Mouse (Mus musculus): Measurements from ENCODE around the gene Atp2b1. TPM values are rescaled to one million over a fixed set of nuclear protein-coding genes. Genes with fewer than 3 reads are reported as not detected.
"Not testable (repeated sequence)": the region's sequence is repeated elsewhere in the genome, so short reads cannot be mapped to it uniquely, and the experiment has no call there.

Atp2b1 gene
- polyA plus RNA-seq, 1 experiment from 2014 or later, result 176 TPM

DNA sequence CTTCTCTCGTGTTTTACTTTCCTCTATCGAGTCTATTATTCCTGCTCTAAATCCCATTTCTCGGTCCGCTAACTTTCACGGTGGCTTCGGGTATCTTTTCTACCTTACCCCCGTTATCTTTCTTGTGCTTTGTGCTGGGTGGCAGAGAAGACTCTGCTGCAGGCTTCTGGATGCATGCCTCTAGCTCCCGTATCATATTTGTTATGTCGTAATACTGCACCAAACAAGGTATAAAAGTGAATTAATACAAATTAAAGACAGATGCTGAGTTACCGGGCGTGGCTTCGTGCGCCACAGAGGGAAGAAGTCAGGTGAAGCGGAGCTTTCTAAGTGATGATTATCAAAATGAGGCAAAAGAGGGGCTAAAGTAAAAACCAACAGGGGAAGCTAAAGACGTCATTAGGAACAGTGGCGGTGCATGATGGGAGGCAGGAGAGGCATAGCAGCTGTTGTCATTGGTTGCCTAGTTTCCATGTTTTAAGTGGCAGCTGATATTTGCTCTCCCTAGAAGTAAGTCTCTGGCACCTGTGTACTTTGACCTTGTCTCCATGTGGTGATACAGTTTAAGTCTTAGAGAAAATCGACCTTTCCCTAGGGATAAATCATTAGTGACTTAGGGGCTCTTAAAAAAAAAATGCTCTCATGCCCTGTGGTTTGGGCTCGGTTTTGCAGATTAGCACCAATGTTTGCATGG lies 58.9 kb downstream of the Atp2b1 start:
- Histone ChIP-seq H3K4me1 (replicated peaks) (peaks cover 16% of the 10 kb centered on the region; the same call in 1 of the 2 replicates), H3K4me2 (replicated peaks) (no peak overlapping the region), H3K27me3 (replicated peaks) (no peaks in the 10 kb centered on the region), H3K9ac (no peak overlapping the region), H3K27ac (no peak overlapping the region), H3K36me3 (peaks cover 3% of the 10 kb centered on the region; the same call in 1 of the 2 replicates), H3K9me3 (no peaks in the 10 kb centered on the region), H3K4me3 (replicated peaks) (no peak overlapping the region)
- ATAC-seq, result peak; percentile 71; the same call in 1 of the 2 replicates
- 76% methylated on average over 18 of the region's 18 CpGs for WGBS

- peaks cover 18% of the 10 kb centered on the region for H3K4me1 ChIP-seq (replicated peaks)
- 81% methylated on average over 3 of the region's 3 CpGs for WGBS
- H3K9me3 ChIP-seq, result no peaks in the 10 kb centered on the region
- H3K9ac ChIP-seq, result no peak overlapping the region
- H3K4me2 ChIP-seq (replicated peaks), result no peak overlapping the region
- H3K36me3 ChIP-seq, result no peaks in the 10 kb centered on the region
- no peak for ATAC-seq
- H3K4me3 ChIP-seq (replicated peaks), result no peak overlapping the region
- no peak overlapping the region for H3K27ac ChIP-seq
- H3K27me3 ChIP-seq (replicated peaks), result no peaks in the 10 kb centered on the region
Measured at GRCm38 (mm10) chr10:98974645-98975044, 60.4 kb downstream of the Atp2b1 start.

DNA sequence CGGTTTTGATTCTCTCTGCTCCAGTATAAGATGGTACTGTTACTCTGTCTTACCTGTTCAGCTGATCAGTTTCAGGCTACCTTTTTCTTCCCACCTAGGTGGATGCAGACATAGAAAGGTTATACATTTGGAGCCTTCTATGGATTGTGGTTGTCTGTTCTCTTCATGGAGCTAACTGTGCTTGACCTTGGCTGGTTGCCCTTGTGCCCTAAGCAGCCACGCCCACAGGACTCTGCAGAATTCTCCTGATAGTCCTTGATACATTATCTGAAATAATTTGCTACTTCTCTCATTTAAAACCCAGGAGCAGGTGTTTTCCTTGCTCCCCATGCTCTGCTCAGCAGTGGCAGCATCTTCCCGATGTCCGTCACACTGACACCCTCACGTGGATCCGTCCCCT lies 61.4 kb downstream of the Atp2b1 start:
- 74% methylated on average over 6 of the region's 6 CpGs for WGBS
- H3K9me3 ChIP-seq, result no peaks in the 10 kb centered on the region
- H3K4me3 ChIP-seq (replicated peaks), result no peak overlapping the region
- peaks cover 18% of the 10 kb centered on the region for H3K4me1 ChIP-seq (replicated peaks)
- no peak overlapping the region for H3K9ac ChIP-seq
- no peaks in the 10 kb centered on the region for H3K36me3 ChIP-seq
- 0 out of 2 replicates have a peak overlapping the region, but pooled peaks have one; percentile 3 for H3K27ac ChIP-seq
- no peak overlapping the region for H3K4me2 ChIP-seq (replicated peaks)
- H3K27me3 ChIP-seq (replicated peaks), result no peaks in the 10 kb centered on the region
- ATAC-seq, result no peak

DNA sequence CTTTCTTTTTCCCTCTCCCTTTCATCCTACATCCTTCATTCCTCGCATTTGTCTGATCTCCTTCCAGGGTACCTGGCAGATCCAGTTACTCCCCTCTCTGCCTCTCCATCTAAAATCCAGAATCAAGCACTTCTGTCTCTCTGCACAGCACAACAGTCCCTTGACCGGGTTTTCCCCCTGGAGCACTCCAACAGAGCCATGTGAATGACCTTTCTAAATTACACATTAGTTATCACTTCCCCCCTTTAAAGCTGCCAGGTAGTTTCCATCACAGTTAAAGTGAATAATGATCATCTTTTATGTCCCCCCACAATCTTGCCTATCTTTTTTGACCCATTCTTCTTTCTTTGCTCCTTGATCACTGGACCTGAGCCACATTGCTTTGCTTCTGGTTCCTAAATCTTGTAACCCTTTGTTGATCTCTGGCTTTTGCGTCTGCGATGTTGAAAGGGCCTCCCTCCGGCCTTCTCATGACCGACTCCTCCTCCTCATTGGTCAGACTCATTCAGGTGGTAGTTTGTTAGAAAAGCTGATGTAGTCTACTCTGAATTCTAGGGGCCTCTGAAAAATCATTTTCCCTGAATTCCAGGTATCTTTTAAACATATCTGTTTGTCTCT lies 62.8 kb downstream of the Atp2b1 start:
- no peaks in the 10 kb centered on the region for H3K9me3 ChIP-seq
- H3K4me2 ChIP-seq (replicated peaks), result no peak overlapping the region
- peaks cover 18% of the 10 kb centered on the region for H3K4me1 ChIP-seq (replicated peaks)
- H3K27ac ChIP-seq, result no peak overlapping the region
- 51% methylated on average over 6 of the region's 6 CpGs for WGBS
- no peaks in the 10 kb centered on the region for H3K36me3 ChIP-seq
- H3K4me3 ChIP-seq (replicated peaks), result no peak overlapping the region
- no peak overlapping the region for H3K9ac ChIP-seq
- no peaks in the 10 kb centered on the region for H3K27me3 ChIP-seq (replicated peaks)
- ATAC-seq, result peak; percentile 13; the same call in 1 of the 2 replicates

DNA sequence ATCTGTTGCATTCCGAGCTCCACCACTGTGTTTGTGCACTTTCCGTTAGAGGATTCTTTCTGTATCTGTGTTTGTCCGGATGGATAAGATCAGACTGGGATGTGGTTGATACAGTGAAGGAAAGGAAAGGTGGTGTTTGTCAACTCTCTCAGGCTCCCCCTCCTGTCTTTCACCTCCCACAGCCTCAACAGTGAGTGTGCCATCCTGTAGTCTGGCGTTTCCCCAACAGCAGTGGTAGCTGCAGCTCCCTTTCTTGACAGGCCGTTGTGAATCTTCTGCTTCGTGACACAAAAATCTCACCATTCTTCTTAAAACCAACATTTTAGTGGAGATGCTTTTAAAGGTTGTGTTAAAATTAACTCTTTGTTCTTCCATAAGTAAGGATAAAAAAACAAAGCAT lies 64.6 kb downstream of the Atp2b1 start:
- WGBS, result 58% methylated on average over 6 of the region's 6 CpGs

GRCm38 (mm10) chr10:98979296-98979695 lies 65.1 kb downstream of the Atp2b1 start:
- WGBS, result 51% methylated on average over 7 of the region's 7 CpGs
- Histone ChIP-seq H3K9ac (no peak overlapping the region), H3K27me3 (replicated peaks) (no peaks in the 10 kb centered on the region), H3K27ac (no peak overlapping the region), H3K4me2 (replicated peaks) (no peak overlapping the region), H3K4me1 (replicated peaks) (peaks cover 18% of the 10 kb centered on the region), H3K36me3 (no peaks in the 10 kb centered on the region), H3K4me3 (replicated peaks) (no peak overlapping the region), H3K9me3 (no peaks in the 10 kb centered on the region)
- no peak for ATAC-seq

More for the DNA sequence above, 64.6 kb downstream of the Atp2b1 start:
- Histone ChIP-seq H3K27ac (no peak overlapping the region), H3K9me3 (no peaks in the 10 kb centered on the region), H3K4me2 (replicated peaks) (no peak overlapping the region), H3K4me1 (replicated peaks) (peaks cover 18% of the 10 kb centered on the region), H3K9ac (no peak overlapping the region), H3K4me3 (replicated peaks) (no peak overlapping the region), H3K36me3 (no peaks in the 10 kb centered on the region), H3K27me3 (replicated peaks) (no peaks in the 10 kb centered on the region)
- ATAC-seq, result no peak

GRCm38 (mm10) chr10:98979951-98980350 lies 65.7 kb downstream of the Atp2b1 start:
- H3K27me3 ChIP-seq (replicated peaks), result no peaks in the 10 kb centered on the region
- no peaks in the 10 kb centered on the region for H3K36me3 ChIP-seq
- no peak overlapping the region for H3K27ac ChIP-seq
- 81% methylated on average over 8 of the region's 8 CpGs for WGBS
- ATAC-seq, result no peak
- peaks cover 18% of the 10 kb centered on the region for H3K4me1 ChIP-seq (replicated peaks)
- H3K4me2 ChIP-seq (replicated peaks), result no peak overlapping the region
- H3K4me3 ChIP-seq (replicated peaks), result no peak overlapping the region
- no peaks in the 10 kb centered on the region for H3K9me3 ChIP-seq
- no peak overlapping the region for H3K9ac ChIP-seq

DNA sequence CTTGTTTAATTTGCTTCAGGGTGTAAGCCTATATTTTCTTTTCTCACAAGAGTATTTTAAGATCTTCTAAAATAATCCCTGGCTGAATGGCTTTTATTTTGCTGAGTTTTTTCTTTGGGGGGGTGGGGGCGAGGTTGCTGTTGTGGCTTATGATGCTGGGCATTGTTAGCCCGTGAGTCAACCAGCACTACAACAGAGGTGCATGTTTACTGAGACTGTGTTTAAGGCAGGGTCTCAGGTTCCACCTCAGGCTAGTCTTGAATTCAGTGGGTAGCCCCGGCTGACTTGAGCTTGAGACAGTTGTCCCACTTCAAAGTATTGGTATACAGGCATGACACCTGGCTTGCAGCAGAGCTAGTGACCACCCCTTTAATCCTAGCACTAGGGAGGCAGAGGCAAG lies 77.8 kb downstream of the Atp2b1 start:
- Histone ChIP-seq H3K4me1 (replicated peaks) (no peaks in the 10 kb centered on the region), H3K4me2 (replicated peaks) (no peak overlapping the region), H3K9me3 (no peaks in the 10 kb centered on the region), H3K27ac (no peak overlapping the region), H3K4me3 (replicated peaks) (no peak overlapping the region), H3K9ac (no peak overlapping the region), H3K36me3 (peaks cover 11% of the 10 kb centered on the region), H3K27me3 (replicated peaks) (no peaks in the 10 kb centered on the region)
- 82% methylated on average over 3 of the region's 3 CpGs for WGBS
- no peak for ATAC-seq

GRCm38 (mm10) chr10:98993186-98993585 lies 79.0 kb downstream of the Atp2b1 start:
- Histone ChIP-seq H3K9me3 (no peaks in the 10 kb centered on the region), H3K4me3 (replicated peaks) (no peak overlapping the region), H3K27me3 (replicated peaks) (no peaks in the 10 kb centered on the region), H3K36me3 (peaks cover 13% of the 10 kb centered on the region; the same call in 1 of the 2 replicates), H3K4me1 (replicated peaks) (no peaks in the 10 kb centered on the region), H3K27ac (no peak overlapping the region), H3K9ac (no peak overlapping the region), H3K4me2 (replicated peaks) (no peak overlapping the region)
- WGBS, result 86% methylated on average over 8 of the region's 8 CpGs
- ATAC-seq, result no peak

DNA sequence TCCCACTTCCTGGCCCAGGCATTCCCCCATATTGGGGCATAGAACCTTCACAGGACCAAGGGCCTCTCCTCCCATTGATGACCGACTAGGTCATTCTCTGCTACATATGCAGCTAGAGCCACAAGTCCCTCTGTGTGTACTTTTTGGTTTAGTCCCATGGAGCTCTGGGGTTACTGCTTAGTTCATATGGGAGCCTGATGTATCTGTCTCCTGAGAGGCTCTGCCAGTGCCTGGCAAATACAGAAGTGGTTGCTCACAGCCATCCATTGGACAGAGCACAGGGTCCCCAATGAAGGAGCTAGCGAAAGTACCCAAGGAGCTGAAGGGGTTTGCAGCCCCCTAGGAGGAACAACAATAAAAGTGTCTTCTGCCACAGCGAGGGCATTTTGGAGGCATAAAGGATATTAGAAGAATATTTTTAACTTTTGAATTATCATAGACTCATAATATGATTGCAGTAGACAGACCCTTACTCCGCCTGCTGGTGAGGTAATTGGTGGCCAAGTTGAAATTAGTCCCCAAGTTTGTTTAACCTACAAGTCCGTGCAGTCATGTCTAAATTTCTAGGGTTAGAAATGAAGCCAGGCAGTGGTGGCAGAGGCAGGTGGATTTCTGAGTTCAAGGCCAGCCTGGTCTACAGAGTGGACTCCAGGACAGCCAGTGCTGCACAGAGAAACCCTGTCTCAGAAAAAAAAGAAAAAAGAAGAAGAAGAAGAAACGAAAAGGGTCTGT lies 81.0 kb downstream of the Atp2b1 start:
- 88% methylated on average over 6 of the region's 6 CpGs for WGBS
- H3K4me3 ChIP-seq (replicated peaks); H3K4me2 ChIP-seq (replicated peaks); ATAC-seq; H3K9me3 ChIP-seq; H3K27ac ChIP-seq; H3K4me1 ChIP-seq (replicated peaks); H3K27me3 ChIP-seq (replicated peaks); H3K9ac ChIP-seq: not testable (repeated sequence)
- peaks cover 16% of the 10 kb centered on the region; the same call in 1 of the 2 replicates for H3K36me3 ChIP-seq

GRCm38 (mm10) chr10:99004866-99005265 lies 90.7 kb downstream of the Atp2b1 start:
- no peak overlapping the region for H3K4me2 ChIP-seq (replicated peaks)
- no peak overlapping the region for H3K9ac ChIP-seq
- no peaks in the 10 kb centered on the region for H3K9me3 ChIP-seq
- no peaks in the 10 kb centered on the region for H3K27me3 ChIP-seq (replicated peaks)
- 0 out of 2 replicates have a peak, but pooled peaks have one; percentile 20 for ATAC-seq
- peaks cover 17% of the 10 kb centered on the region for H3K36me3 ChIP-seq
- H3K4me1 ChIP-seq (replicated peaks), result no peaks in the 10 kb centered on the region
- no peak overlapping the region for H3K27ac ChIP-seq
- 73% methylated on average over 3 of the region's 3 CpGs for WGBS
- no peak overlapping the region for H3K4me3 ChIP-seq (replicated peaks)

DNA sequence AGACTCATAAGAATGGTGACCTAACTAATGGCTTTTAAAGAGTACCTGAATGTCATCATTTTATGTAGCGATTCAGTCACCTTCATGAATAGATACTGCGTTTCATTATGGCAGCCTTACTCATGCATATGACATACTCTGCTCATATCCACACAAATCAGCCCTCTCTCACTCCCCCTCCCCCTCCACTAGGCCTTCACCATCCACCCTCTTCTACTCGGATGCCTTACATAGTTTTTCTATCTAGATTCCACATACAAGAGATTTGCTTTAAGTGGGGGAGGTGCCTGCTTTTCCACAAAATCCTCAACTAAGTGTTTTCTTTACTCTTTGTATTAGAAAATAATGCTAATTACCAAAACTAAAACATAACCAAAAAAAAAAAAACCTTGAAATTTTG lies 96.9 kb downstream of the Atp2b1 start:
- Histone ChIP-seq H3K4me3 (replicated peaks) (no peak overlapping the region), H3K27me3 (replicated peaks) (no peaks in the 10 kb centered on the region), H3K9me3 (no peaks in the 10 kb centered on the region), H3K9ac (no peak overlapping the region), H3K36me3 (peaks cover 14% of the 10 kb centered on the region), H3K4me1 (replicated peaks) (no peaks in the 10 kb centered on the region), H3K4me2 (replicated peaks) (no peak overlapping the region), H3K27ac (no peak overlapping the region)
- no peak for ATAC-seq
- WGBS, result 55% methylated on average over 3 of the region's 3 CpGs

Data from intestine, embryonic 15.5 days (tissue).